Mouse (Mus musculus): ENCODE results near the gene Ccdc187.

Ccdc187 gene

GRCm38 (mm10) chr2:26273611-26274010 lies 20.7 kb downstream of the Ccdc187 start:
- DNase-seq, result peak in 1 of 2 experiments; percentile 9

GRCm38 (mm10) chr2:26268216-26268615 lies 26.1 kb downstream of the Ccdc187 start:
- no peak for DNase-seq

- no peak for DNase-seq
These were observed 28.2 kb downstream of the Ccdc187 start for GRCm38 (mm10) chr2:26266066-26266742.

GRCm38 (mm10) chr2:26265095-26265494 lies 29.3 kb downstream of the Ccdc187 start:
- DNase-seq, result no peak

- no peak for DNase-seq
These were observed 29.7 kb downstream of the Ccdc187 start for GRCm38 (mm10) chr2:26264646-26265045.

GRCm38 (mm10) chr2:26257315-26258096 lies 36.9 kb downstream of the Ccdc187 start:
- DNase-seq, result no peak

GRCm38 (mm10) chr2:26254816-26255215 lies 39.5 kb downstream of the Ccdc187 start:
- no peak for DNase-seq

- DNase-seq, result no peak
These were observed 41.7 kb downstream of the Ccdc187 start for GRCm38 (mm10) chr2:26252514-26253206.

- DNase-seq, result no peak
These were observed 46.8 kb downstream of the Ccdc187 start for GRCm38 (mm10) chr2:26247531-26247930.

GRCm38 (mm10) chr2:26240841-26241240 lies 53.5 kb downstream of the Ccdc187 start:
- DNase-seq, result no peak

- no peak for DNase-seq
These were observed 54.0 kb downstream of the Ccdc187 start for GRCm38 (mm10) chr2:26240330-26240729.

- peak; percentile 81 to 88 for DNase-seq
These were observed 57.0 kb downstream of the Ccdc187 start, which contains the start of gene Qsox2 for GRCm38 (mm10) chr2:26237290-26237782. Gene Qsox2 (minus strand): TSS chr2:26237525.

- DNase-seq, result no peak
These were observed 57.6 kb downstream of the Ccdc187 start for GRCm38 (mm10) chr2:26236681-26237289.

GRCm38 (mm10) chr2:26234771-26235170 lies 59.6 kb downstream of the Ccdc187 start:
- DNase-seq, result no peak

- no peak for DNase-seq
These were observed 60.1 kb downstream of the Ccdc187 start for GRCm38 (mm10) chr2:26234253-26234652.

- no peak for DNase-seq
These were observed 63.0 kb downstream of the Ccdc187 start for GRCm38 (mm10) chr2:26231366-26231765.

- no peak for DNase-seq
These were observed 64.1 kb downstream of the Ccdc187 start for GRCm38 (mm10) chr2:26230253-26230652.

- no peak for DNase-seq
These were observed 66.6 kb downstream of the Ccdc187 start for GRCm38 (mm10) chr2:26227788-26228187.

GRCm38 (mm10) chr2:26225242-26225641 lies 69.1 kb downstream of the Ccdc187 start:
- DNase-seq, result no peak

- no peak for DNase-seq
These were observed 70.4 kb downstream of the Ccdc187 start for GRCm38 (mm10) chr2:26223961-26224360.

GRCm38 (mm10) chr2:26214526-26214925 lies 79.8 kb downstream of the Ccdc187 start:
- DNase-seq, result no peak

- DNase-seq, result no peak
These were observed 84.8 kb downstream of the Ccdc187 start for GRCm38 (mm10) chr2:26209566-26209965.

Measured in spleen, adult 18-20 months (tissue).